Mouse (Mus musculus) erythroblast, embryonic 14.5 days (primary cell): ENCODE data around the gene Dlg2.

Experiments
- GATA1 ChIP-seq: IDR thresholded peaks from 2 replicates; pipeline ENCODE4 v1.6.1; 2012; ENCODE audit warnings: low read length, inconsistent platforms, mixed read lengths
- TAL1 ChIP-seq: IDR thresholded peaks from 3 replicates; pipeline ENCODE4 v1.6.1; 2012; ENCODE audit warnings: low read length, inconsistent platforms, mixed read lengths

GRCm38 (mm10) chr7:91444728-91445127 lies 968.3 kb downstream of the Dlg2 start:
- TF ChIP-seq TAL1 (no peak), GATA1 (no peak)
